27 mouse cellular contexts compared by ENCODE assay signal in the genomic region with DNA sequence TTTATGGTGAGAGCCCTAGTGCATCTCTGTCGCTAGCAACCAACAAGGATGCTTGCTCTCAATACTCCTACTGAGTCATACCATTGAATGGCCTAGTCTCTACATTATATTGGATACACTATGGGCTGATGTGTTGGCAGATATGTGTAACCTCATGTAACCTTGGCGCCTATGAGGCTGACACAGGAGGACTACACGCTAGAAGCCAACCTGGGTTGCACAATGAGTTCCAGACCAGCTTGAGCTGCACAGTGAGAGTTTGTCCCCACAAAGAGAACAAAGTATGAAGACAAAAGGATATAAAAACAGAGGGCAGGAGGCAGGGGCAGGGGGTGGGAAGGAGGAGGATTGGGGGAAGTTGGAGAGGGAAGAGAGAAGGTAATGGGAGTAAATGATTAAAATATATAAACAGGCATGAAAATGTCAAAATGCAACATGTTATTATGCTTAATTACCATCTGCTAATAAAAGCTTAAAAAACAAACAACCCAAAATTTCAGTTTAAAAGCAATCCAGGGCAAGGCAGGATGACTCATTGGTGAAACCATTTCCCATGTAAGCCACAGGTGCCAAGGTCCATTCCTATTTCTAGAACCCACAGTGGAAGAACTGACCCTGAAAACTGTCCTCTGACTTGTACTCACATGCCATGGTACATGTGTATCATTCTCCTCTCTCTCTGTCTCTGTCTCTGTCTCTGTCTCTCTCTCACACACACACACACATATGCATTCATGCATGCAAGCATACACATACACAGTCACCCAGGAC. TPM values are rescaled to one million over a fixed set of nuclear protein-coding genes. Genes with fewer than 3 reads are reported as not detected.
A peak's percentile ranks its signal among the peaks of the same experiment; 100 is the strongest.
DNase-seq lines count a peak whose midpoint lies in the region; ATAC-seq and TF ChIP-seq lines count a peak whose summit lies in the region.
"Had no signal": no experiment of that assay in that cellular context is flagged by ENCODE, and none has a peak within 500 bp of the region (broad histone marks: within the 10 kb centered on the region; RNA-seq: fewer than 3 reads in every experiment).

No protein-coding gene starts in this region.

- no peak overlapping the region for H3K4me3 ChIP-seq in liver, adult 2 months (ENCODE audit: insufficient read depth, low read depth, low read length)
- no peak overlapping the region for H3K4me3 ChIP-seq in liver, embryonic 11.5 days (ENCODE audit: low read depth, low read length)
- H3K4me3 ChIP-seq: embryonic facial prominence, embryonic 10.5 days; embryonic facial prominence, embryonic 12.5 days; forebrain, embryonic 13.5 days; forebrain, embryonic 15.5 days had no signal

- no peaks in the 10 kb centered on the region for H3K79me2 ChIP-seq in liver, adult 2 months (ENCODE audit: control insufficient read depth, insufficient read depth, low read length)

- H3K9me3 ChIP-seq in liver, embryonic 11.5 days (ENCODE audit: control insufficient read depth, low read length) = no peaks in the 10 kb centered on the region
- H3K9me3 ChIP-seq: embryonic facial prominence, embryonic 10.5 days; embryonic facial prominence, embryonic 12.5 days; forebrain, embryonic 13.5 days; forebrain, embryonic 15.5 days; G1E had no signal

- peak; percentile 45 for DNase-seq in adrenal gland, adult 2 months
- DNase-seq in adrenal gland, postnatal 4 days (ENCODE audit: low spot score in 2 of 2) = no peak
- DNase-seq in liver, adult 2 months (ENCODE audit: extremely low read depth, low read depth, low spot score) = peak; percentile 87
- no peak for DNase-seq in liver, embryonic 11.5 days (ENCODE audit: low spot score)
- DNase-seq in 3T3-L1 (ENCODE audit: low read depth, low spot score) = peak; percentile 19
- DNase-seq in Muller cell, postnatal 12 days (ENCODE audit: inconsistent ontology term) = peak; percentile 28
- no peak for DNase-seq in left cerebral cortex, postnatal 14 days (ENCODE audit: low spot score in 2 of 2)
- DNase-seq: adrenal gland, postnatal 14 days; B cell, adult 2 months; cerebellum, adult 11-12 months; cerebellum, adult 2 months; cerebellum, adult 9-10 months; cerebellum, postnatal 10 days; cerebellum, postnatal 25 days; forebrain, postnatal 0 days had no signal

- peak overlapping the region; percentile 16; the same call in 1 of the 2 replicates for H3K27ac ChIP-seq in liver, adult 2 months (replicated peaks; ENCODE audit: insufficient read depth, low read depth, low read length)
- no peak overlapping the region for H3K27ac ChIP-seq in liver, embryonic 11.5 days (ENCODE audit: low read depth, low read length)
- H3K27ac ChIP-seq: embryonic facial prominence, embryonic 10.5 days; embryonic facial prominence, embryonic 12.5 days; forebrain, embryonic 13.5 days; forebrain, embryonic 15.5 days had no signal

- H3K27me3 ChIP-seq in liver, adult 2 months (ENCODE audit: control insufficient read depth, insufficient read depth, low read length) = no peaks in the 10 kb centered on the region
- no peaks in the 10 kb centered on the region for H3K27me3 ChIP-seq in liver, embryonic 11.5 days (replicated peaks; ENCODE audit: control insufficient read depth, insufficient read depth, low read length)
- H3K27me3 ChIP-seq: CH12.LX; embryonic facial prominence, embryonic 12.5 days; forebrain, embryonic 13.5 days; forebrain, embryonic 15.5 days had no signal

- peaks cover 4% of the 10 kb centered on the region for H3K4me1 ChIP-seq in liver, adult 2 months (ENCODE audit: control insufficient read depth, insufficient read depth, low read length)
- H3K4me1 ChIP-seq in liver, embryonic 11.5 days (replicated peaks; ENCODE audit: control insufficient read depth, insufficient read depth, low read length) = no peaks in the 10 kb centered on the region
- H3K4me1 ChIP-seq: embryonic facial prominence, embryonic 10.5 days; embryonic facial prominence, embryonic 12.5 days had no signal

- no peak for ATAC-seq in liver, embryonic 11.5 days (replicated peaks; ENCODE audit: low FRiP score)
- ATAC-seq: CD4-positive, CD25-positive, alpha-beta regulatory T cell, adult 4 months; forebrain, embryonic 13.5 days; forebrain, embryonic 15.5 days; forebrain, postnatal 0 days had no signal

- H3K4me2 ChIP-seq in liver, embryonic 11.5 days = no peak overlapping the region
- H3K4me2 ChIP-seq: embryonic facial prominence, embryonic 12.5 days; forebrain, embryonic 13.5 days; forebrain, embryonic 15.5 days had no signal

- no peak overlapping the region for H3K9ac ChIP-seq in liver, adult 2 months (ENCODE audit: low read depth, low read length)
- H3K9ac ChIP-seq in liver, embryonic 11.5 days (ENCODE audit: low read depth, low read length) = no peak overlapping the region
- H3K9ac ChIP-seq: embryonic facial prominence, embryonic 12.5 days; forebrain, embryonic 13.5 days; forebrain, embryonic 15.5 days; forebrain, postnatal 0 days had no signal

- TF ChIP-seq CTCF in liver, adult 2 months (IDR thresholded peaks at IDR 0.05; ENCODE audit: low read depth, low read length) = no peak

- WGBS in liver, adult 2 months = 49% methylated on average over 3 of the region's 3 CpGs
- 85% methylated on average over 3 of the region's 3 CpGs for WGBS in liver, embryonic 11.5 days

- no peak for TF ChIP-seq POLR2A in liver, adult 2 months (IDR thresholded peaks at IDR 0.05; ENCODE audit: extremely low read depth, insufficient read depth, low read length)

- H3K36me3 ChIP-seq in liver, adult 2 months (ENCODE audit: control insufficient read depth, insufficient read depth, low read length) = no peaks in the 10 kb centered on the region
- peaks cover 5% of the 10 kb centered on the region for H3K36me3 ChIP-seq in liver, embryonic 11.5 days (ENCODE audit: control insufficient read depth, insufficient read depth, low read length)
- H3K36me3 ChIP-seq: embryonic facial prominence, embryonic 12.5 days had no signal

- intact Hi-C loops in left cerebral cortex, postnatal 14 days (cut with DNase I) = loop anchor here (10.0 kb wide), 1 partner anchor 265 kb away; a partner anchor contains a TSS

RNA-seq across cellular contexts. Expression of a gene that starts 15.6 kb away (rescaled TPM):
- 10 to 100 TPM; 10.3 to 12.7 TPM for total RNA-seq in adrenal gland, adult 2 months (2021)
- polyA plus RNA-seq in adrenal gland, adult 2 months (2012; rRNA removed) = 1.2 and 2.0 TPM in 2 replicates
- total RNA-seq in adrenal gland, postnatal 4 days (2021) = 10 to 100 TPM; 23.7 to 25.1 TPM
- total RNA-seq in liver, adult 2 months (2014; rRNA removed) = 5.7 and 7.6 TPM in 2 replicates
- 1.7 and 2.0 TPM in 2 replicates for polyA plus RNA-seq in liver, adult 2 months (2012; rRNA removed)
- 21.2 and 25.1 TPM in 2 replicates for polyA plus RNA-seq in liver, embryonic 11.5 days (2014; fragmentation: Nextera tagmentation; extraction: Ambion mirVana)
- 100 to 1,000 TPM; 101 to 139 TPM for total RNA-seq in left cerebral cortex, postnatal 14 days (2021)

RNA-seq across cellular contexts. Expression of a gene that starts 32.1 kb away (rescaled TPM):
- not detected for total RNA-seq in adrenal gland, adult 2 months (2021)
- 4.5 TPM in 1 of 2 replicates, not detected in the other for polyA plus RNA-seq in adrenal gland, adult 2 months (2012; rRNA removed)
- not detected for total RNA-seq in adrenal gland, postnatal 4 days (2021)
- total RNA-seq in liver, adult 2 months (2014; rRNA removed) = not detected in 2 replicates
- 1.4 and 1.6 TPM in 2 replicates for polyA plus RNA-seq in liver, adult 2 months (2012; rRNA removed)
- not detected in 2 replicates for polyA plus RNA-seq in liver, embryonic 11.5 days (2014; fragmentation: Nextera tagmentation; extraction: Ambion mirVana)
- total RNA-seq in left cerebral cortex, postnatal 14 days (2021) = not detected
- total RNA-seq: adrenal gland, postnatal 36 days; CH12.LX; forebrain, postnatal 0 days; G1E had no signal
- polyA plus RNA-seq: brain, embryonic 14.5 days; CD4-positive, CD25-positive, alpha-beta regulatory T cell, adult 4 months; cerebellum, adult 2 months; cortical plate, adult 2 months; embryonic facial prominence, embryonic 10.5 days; embryonic facial prominence, embryonic 12.5 days; embryonic facial prominence, embryonic 14.5 days; forebrain, embryonic 11.5 days; forebrain, embryonic 13.5 days; forebrain, embryonic 15.5 days; forebrain, postnatal 0 days; G1E had no signal

Comparison
In these comparisons a context has a peak if more than half of its experiments do, and no peak if none do; other contexts are left out.
1. DNase-seq: peak in adrenal gland, adult 2 months (single experiment), liver, adult 2 months (single experiment), 3T3-L1 (single experiment) and Muller cell, postnatal 12 days (single experiment); none in adrenal gland, postnatal 4 days (0 of 2), liver, embryonic 11.5 days (single experiment) and left cerebral cortex, postnatal 14 days (0 of 2).